Comparison of ENCODE assay signal across 7 mouse cellular contexts in the genomic region with DNA sequence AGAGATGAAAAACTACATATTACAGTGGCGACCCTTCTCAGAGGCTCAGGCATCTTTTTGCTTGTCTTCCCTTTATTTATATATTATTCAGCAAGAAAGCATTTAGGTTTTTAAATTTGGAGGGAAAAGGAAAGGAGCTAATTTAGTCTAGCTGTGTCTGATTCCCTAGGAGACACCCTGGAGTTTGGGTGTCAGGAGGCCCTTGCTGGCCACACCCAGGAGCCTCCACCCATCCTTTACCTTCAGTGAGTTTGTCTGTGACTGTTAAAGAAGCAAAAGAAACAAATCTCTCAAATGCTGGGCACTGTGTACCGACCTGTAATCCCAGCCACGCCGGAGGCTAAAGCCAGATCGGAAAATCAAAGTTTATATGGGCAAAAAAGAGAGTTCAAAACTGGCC.
DNase-seq lines count a peak whose midpoint lies in the region; ATAC-seq and TF ChIP-seq lines count a peak whose summit lies in the region.

No protein-coding gene starts in this region.

- no peak for TF ChIP-seq POLR2A in myocyte (IDR thresholded peaks at IDR 0.05; ENCODE audit: insufficient read length, low read depth)

- H3K4me3 ChIP-seq in kidney, embryonic 15.5 days (replicated peaks), result no peak overlapping the region
- peak overlapping the region; percentile 29; the same call in 1 of the 2 replicates for H3K4me3 ChIP-seq in embryonic facial prominence, embryonic 13.5 days
- no peak overlapping the region for H3K4me3 ChIP-seq in intestine, embryonic 14.5 days (ENCODE audit: low read depth, low read length)
- peak overlapping the region; percentile 9 for H3K4me3 ChIP-seq in myocyte

- DNase-seq in kidney, adult 9 months, result no peak
- no peak for DNase-seq in intestine, embryonic 14.5 days (ENCODE audit: low spot score)
- DNase-seq in spleen, adult 18-20 months, result no peak
- no peak for DNase-seq in kidney, adult 11 months

- H3K79me2 ChIP-seq in myocyte (ENCODE audit: control insufficient read depth, insufficient read depth), result no peaks in the 10 kb centered on the region

- ATAC-seq in kidney, embryonic 15.5 days (replicated peaks; ENCODE audit: low FRiP score), result no peak
- ATAC-seq in embryonic facial prominence, embryonic 13.5 days (ENCODE audit: insufficient number of reproducible peaks, insufficient read depth, low FRiP score, low TSS enrichment, low read depth), result no peak
- no peak for ATAC-seq in intestine, embryonic 14.5 days (replicated peaks; ENCODE audit: low FRiP score, low TSS enrichment, low read depth)

- no peaks in the 10 kb centered on the region for H3K9me3 ChIP-seq in kidney, embryonic 15.5 days (replicated peaks)
- no peaks in the 10 kb centered on the region for H3K9me3 ChIP-seq in embryonic facial prominence, embryonic 13.5 days
- H3K9me3 ChIP-seq in intestine, embryonic 14.5 days (ENCODE audit: control insufficient read depth, low read length), result no peaks in the 10 kb centered on the region

- H3K27ac ChIP-seq in kidney, embryonic 15.5 days, result no peak overlapping the region
- no peak overlapping the region for H3K27ac ChIP-seq in embryonic facial prominence, embryonic 13.5 days
- no peak overlapping the region for H3K27ac ChIP-seq in intestine, embryonic 14.5 days (ENCODE audit: low read depth)

- H3ac ChIP-seq in myocyte (ENCODE audit: control insufficient read depth, insufficient read length), result no peak overlapping the region

- H3K4me1 ChIP-seq in kidney, embryonic 15.5 days, result peaks cover 29% of the 10 kb centered on the region
- H3K4me1 ChIP-seq in embryonic facial prominence, embryonic 13.5 days, result 0 out of 2 replicates have a peak, but pooled peaks cover 4% of the 10 kb centered on the region
- no peaks in the 10 kb centered on the region for H3K4me1 ChIP-seq in intestine, embryonic 14.5 days (replicated peaks; ENCODE audit: control insufficient read depth, insufficient read depth, low read length)

- peak overlapping the region; percentile 47 for H3K4me2 ChIP-seq in kidney, embryonic 15.5 days
- peak overlapping the region; percentile 51 for H3K4me2 ChIP-seq in embryonic facial prominence, embryonic 13.5 days
- H3K4me2 ChIP-seq in intestine, embryonic 14.5 days (ENCODE audit: low read length), result peak overlapping the region; percentile 29
- peak overlapping the region; percentile 81 for H3K4me2 ChIP-seq in myocyte (ENCODE audit: low read depth)

- WGBS in kidney, embryonic 15.5 days, result 86% methylated on average over 5 of the region's 5 CpGs
- 82% methylated on average over 5 of the region's 5 CpGs for WGBS in embryonic facial prominence, embryonic 13.5 days
- WGBS in intestine, embryonic 14.5 days, result 85% methylated on average over 5 of the region's 5 CpGs

- H3K27me3 ChIP-seq in kidney, embryonic 15.5 days, result no peaks in the 10 kb centered on the region
- H3K27me3 ChIP-seq in embryonic facial prominence, embryonic 13.5 days, result no peaks in the 10 kb centered on the region
- H3K27me3 ChIP-seq in intestine, embryonic 14.5 days (replicated peaks; ENCODE audit: control insufficient read depth, insufficient read depth, low read length), result no peaks in the 10 kb centered on the region
- no peaks in the 10 kb centered on the region for H3K27me3 ChIP-seq in myocyte (ENCODE audit: control insufficient read depth, insufficient read depth, insufficient read length)

- no peaks in the 10 kb centered on the region for H3K36me3 ChIP-seq in kidney, embryonic 15.5 days
- no peaks in the 10 kb centered on the region for H3K36me3 ChIP-seq in embryonic facial prominence, embryonic 13.5 days
- H3K36me3 ChIP-seq in intestine, embryonic 14.5 days (ENCODE audit: control insufficient read depth, insufficient read depth, low read length), result no peaks in the 10 kb centered on the region
- no peaks in the 10 kb centered on the region for H3K36me3 ChIP-seq in myocyte (ENCODE audit: control insufficient read depth, insufficient read depth)

- no peak overlapping the region for H3K9ac ChIP-seq in kidney, embryonic 15.5 days
- no peak overlapping the region for H3K9ac ChIP-seq in embryonic facial prominence, embryonic 13.5 days
- H3K9ac ChIP-seq in intestine, embryonic 14.5 days (ENCODE audit: low read length), result no peak overlapping the region

TF ChIP-seq in myocyte, 11 proteins besides CTCF, POLR2A, EP300 and RAD21:
- no peak for TF ChIP-seq MYOD1 (IDR thresholded peaks at IDR 0.05; ENCODE audit: control insufficient read depth in 1 of 3, insufficient read length in 2 of 3, low read depth in 2 of 3)
- TF ChIP-seq MAX (IDR thresholded peaks at IDR 0.05; ENCODE audit: low read depth), result no peak
- no peak for TF ChIP-seq TCF3 (IDR thresholded peaks at IDR 0.05; ENCODE audit: insufficient read length, low read depth)
- no peak for TF ChIP-seq CEBPB (IDR thresholded peaks at IDR 0.05; ENCODE audit: insufficient read depth, poor library complexity, severe bottlenecking)
- TF ChIP-seq REST (IDR thresholded peaks at IDR 0.05; ENCODE audit: insufficient read depth, insufficient read length), result no peak
- TF ChIP-seq USF1 (IDR thresholded peaks at IDR 0.05; ENCODE audit: low read depth), result no peak
- TF ChIP-seq E2F4 (IDR thresholded peaks at IDR 0.05; ENCODE audit: insufficient read depth), result no peak
- no peak for TF ChIP-seq MYOG (IDR thresholded peaks at IDR 0.05; ENCODE audit: control insufficient read depth in 1 of 3, insufficient read depth in 1 of 3, insufficient read length in 2 of 3, low read depth in 2 of 3)
- TF ChIP-seq TCF12 (IDR thresholded peaks at IDR 0.05; ENCODE audit: insufficient read depth, poor library complexity, severe bottlenecking), result no peak
- TF ChIP-seq SRF (IDR thresholded peaks at IDR 0.05; ENCODE audit: control insufficient read depth, insufficient read length, low read depth), result no peak
- no peak for TF ChIP-seq POLR2AphosphoS2 (IDR thresholded peaks at IDR 0.05; ENCODE audit: insufficient read length, low read depth)

Comparison
In these comparisons a context has a peak if more than half of its experiments do, and no peak if none do; other contexts are left out.
1. H3K4me2 ChIP-seq: peak in every context shown above with its lines; median percentile 81 in myocyte; 51 in embryonic facial prominence, embryonic 13.5 days; 47 in kidney, embryonic 15.5 days; 29 in intestine, embryonic 14.5 days.
2. H3K4me3 ChIP-seq: peak in embryonic facial prominence, embryonic 13.5 days (single experiment) and myocyte (single experiment); none in kidney, embryonic 15.5 days (single experiment) and intestine, embryonic 14.5 days (single experiment).